Mouse (Mus musculus) skeletal muscle tissue, adult 2 months (tissue): Measurements from ENCODE around the gene Ehhadh.

Experiments
- DNase-seq: peaks from one replicate; pipeline ENCODE4 v3.0.0-alpha.2; 2012; ENCODE audit warnings: low read depth, low spot score

Ehhadh gene

GRCm38 (mm10) chr16:21735638-21736037, 52.0 kb downstream of the Ehhadh start:
- no peak for DNase-seq

GRCm38 (mm10) chr16:21727897-21728364, 59.7 kb downstream of the Ehhadh start:
- DNase-seq = peak; percentile 67

- DNase-seq = no peak
Observed at GRCm38 (mm10) chr16:21727421-21727820, 60.2 kb downstream of the Ehhadh start.

GRCm38 (mm10) chr16:21724261-21724660, 63.3 kb downstream of the Ehhadh start:
- DNase-seq = no peak

- DNase-seq = no peak
Observed at GRCm38 (mm10) chr16:21719770-21720169, 67.8 kb downstream of the Ehhadh start.

- DNase-seq = no peak
Observed at GRCm38 (mm10) chr16:21714516-21714915, 73.1 kb downstream of the Ehhadh start.
